Mouse (Mus musculus) leukemia stem cell, adult 10-12 weeks (primary cell): ENCODE data around the gene Kif3a. TPM values are rescaled to one million over a fixed set of nuclear protein-coding genes. Genes with fewer than 3 reads are reported as not detected.

Source experiments
- polyA plus RNA-seq: library from polyadenylated mRNA; stranded (reverse); fragments of >175 nt; gene quantifications from 2 replicates; pipeline ENCODE4 v1.2.3, GENCODE M21; 2012; ENCODE audit warnings: low replicate concordance

The Kif3a gene
- 2.0 and 5.8 TPM in 2 replicates for polyA plus RNA-seq

DNA sequence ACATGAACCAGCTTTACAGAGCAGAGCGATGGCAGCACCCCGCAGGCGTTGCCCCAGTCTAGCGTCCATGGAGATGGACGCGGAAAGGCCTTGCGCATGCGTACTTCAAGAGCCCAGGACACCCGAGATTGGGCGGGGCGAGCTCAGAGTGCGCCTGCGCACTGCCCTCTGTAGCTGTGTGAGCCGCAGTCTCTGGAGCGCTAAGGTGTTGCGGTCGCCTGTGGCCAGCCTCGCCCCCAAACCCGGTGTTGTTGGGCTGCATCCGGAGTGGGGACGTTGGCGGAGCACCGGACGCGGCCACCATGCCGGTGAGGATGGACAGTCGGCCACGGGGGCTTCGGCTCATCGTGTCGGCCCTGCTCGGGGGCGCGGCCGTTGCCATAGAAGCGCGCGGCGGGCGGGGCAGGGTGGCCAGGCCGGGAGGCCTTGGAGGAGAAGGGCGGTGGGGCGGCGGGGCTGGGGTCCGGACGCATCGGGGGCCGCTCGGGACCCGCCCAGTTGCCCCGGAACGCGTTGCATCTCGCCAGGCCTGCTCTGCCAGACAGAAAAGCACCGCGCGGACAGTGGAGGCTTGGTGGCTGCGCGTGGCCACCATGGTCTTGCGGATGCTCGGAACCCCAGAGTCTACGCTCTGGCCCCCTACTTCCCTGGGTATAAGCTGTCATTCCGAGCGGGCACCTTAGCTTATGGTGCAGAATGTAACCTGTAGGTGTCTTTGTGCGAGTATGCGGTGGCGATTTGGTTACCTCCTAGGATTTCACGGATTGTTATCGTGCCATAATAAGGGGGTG lies at the start of gene Kif3a:
Gene Kif3a, plus strand, starts transcription at position 156 of the 791 bp plus-strand sequence.

DNA sequence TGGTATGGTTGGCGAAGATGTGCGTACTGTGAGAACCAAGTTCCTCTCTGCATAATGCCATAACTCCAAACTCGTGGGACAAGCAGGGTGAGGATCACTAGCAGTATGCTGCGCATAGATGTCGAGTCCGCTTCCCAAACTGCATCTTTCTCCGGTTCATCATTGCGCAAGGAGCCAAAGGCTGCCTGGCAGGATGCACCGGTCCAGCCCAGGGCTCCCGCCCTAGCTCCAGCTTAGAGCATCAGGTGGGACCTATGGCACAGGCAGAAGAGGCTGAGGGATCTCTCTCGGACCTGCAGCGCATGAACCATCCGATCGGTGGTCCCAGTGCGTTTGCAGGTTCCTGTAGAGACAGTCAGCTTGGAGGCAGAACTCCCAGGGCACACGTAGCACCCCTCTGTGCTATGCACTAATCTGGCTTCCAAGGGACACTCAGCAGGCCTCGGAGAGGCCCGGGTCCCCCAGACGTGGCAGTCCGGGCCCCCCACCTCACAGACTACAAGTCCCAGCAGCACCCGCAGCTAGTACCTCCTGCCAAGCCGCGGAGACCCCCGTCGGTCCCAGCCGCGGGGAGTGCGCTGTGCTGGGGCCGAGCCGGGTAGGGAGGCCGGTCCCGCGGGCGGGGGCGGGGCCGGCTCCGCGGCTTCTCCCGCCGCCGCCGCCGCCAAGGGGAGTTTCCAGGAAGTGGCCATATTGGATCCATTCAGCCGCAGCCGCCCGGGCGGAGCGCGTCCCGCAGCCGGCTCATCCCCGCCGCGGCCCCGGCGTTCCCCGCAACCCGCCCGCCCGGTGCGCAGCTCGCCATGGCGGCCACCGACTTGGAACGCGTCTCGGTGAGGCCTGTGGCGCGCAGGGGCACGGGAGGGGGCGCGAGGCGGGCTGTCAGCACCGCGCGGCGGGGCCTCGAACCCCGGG lies 47.7 kb upstream of the Kif3a start, which contains the start of gene Sept8:
Gene Sept8, plus strand, starts transcription at position 51 of the 915 bp plus-strand sequence.

GRCm38 (mm10) chr11:53618619-53619198 lies 51.5 kb downstream of the Kif3a start, which contains the start of gene Il4:
Gene Il4, minus strand, starts transcription at chr11:53618669.

DNA sequence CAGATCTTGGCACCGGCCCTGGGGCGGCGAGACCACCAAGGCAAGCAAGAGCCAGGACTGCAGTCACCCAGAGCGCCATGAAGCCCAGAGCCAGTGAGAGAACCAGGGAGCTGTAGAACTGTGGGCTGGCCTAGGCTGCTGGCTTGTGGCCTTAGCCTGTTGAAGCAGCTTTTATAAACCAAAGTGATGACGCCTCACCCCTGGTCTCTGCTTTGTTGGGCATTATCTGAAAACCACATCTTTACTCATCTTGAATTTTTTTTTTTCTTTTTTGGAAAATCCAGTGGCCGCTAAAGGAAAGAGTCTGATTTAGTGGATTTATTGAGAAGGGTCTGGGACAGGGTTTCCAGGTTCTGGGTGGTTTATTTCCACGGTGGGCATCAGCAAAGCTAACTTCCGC lies 67.4 kb downstream of the Kif3a start, which contains the start of gene Il13:
Gene Il13, minus strand, starts transcription at position 147 of the 400 bp plus-strand sequence.

Other genes starting within 250 kb of the Kif3a start
- 0.52 and 0.69 TPM in 2 replicates for gene Zcchc10, start 242.7 kb upstream of the Kif3a start, polyA plus RNA-seq
- 2.3 and 2.4 TPM in 2 replicates for gene Aff4, start 216.5 kb upstream of the Kif3a start, polyA plus RNA-seq
- not detected in 2 replicates for gene Leap2, start 144.2 kb upstream of the Kif3a start, polyA plus RNA-seq
- 98.3 and 206 TPM in 2 replicates for gene Uqcrq, start 136.5 kb upstream of the Kif3a start, polyA plus RNA-seq
- gene Gdf9, start 136.4 kb upstream of the Kif3a start, polyA plus RNA-seq = 0.19 TPM in 1 of 2 replicates, not detected in the other
- not detected in 2 replicates for gene Gm10447, start 110.3 kb upstream of the Kif3a start, polyA plus RNA-seq
- gene Shroom1, start 110.2 kb upstream of the Kif3a start, polyA plus RNA-seq = 0.07 and 0.17 TPM in 2 replicates
- gene Gm9837, start 96.9 kb upstream of the Kif3a start, polyA plus RNA-seq = not detected in 2 replicates
- 0.46 TPM in 1 of 2 replicates, not detected in the other for gene Gm9945, start 87.2 kb upstream of the Kif3a start, polyA plus RNA-seq
- gene Sowaha, start 87.1 kb upstream of the Kif3a start, polyA plus RNA-seq = 28.7 and 36.3 TPM in 2 replicates
- 119 and 194 TPM in 2 replicates for gene Sept8, start 48.1 kb upstream of the Kif3a start, polyA plus RNA-seq
- not detected in 2 replicates for gene Il4, start 51.3 kb downstream of the Kif3a start, polyA plus RNA-seq
- gene Il13, start 67.3 kb downstream of the Kif3a start, polyA plus RNA-seq = not detected in 2 replicates
- gene Rad50, start 139.9 kb downstream of the Kif3a start, polyA plus RNA-seq = 6.2 and 10.7 TPM in 2 replicates
- not detected in 2 replicates for gene Il5, start 153.4 kb downstream of the Kif3a start, polyA plus RNA-seq
- 4.8 and 5.7 TPM in 2 replicates for gene Irf1, start 202.6 kb downstream of the Kif3a start, polyA plus RNA-seq
- not detected in 2 replicates for gene Gm17334, start 205.8 kb downstream of the Kif3a start, polyA plus RNA-seq